Mouse (Mus musculus) ES-Bruce4 (cell line): ENCODE results near the gene Btbd2. TPM values are rescaled to one million over a fixed set of nuclear protein-coding genes. Genes with fewer than 3 reads are reported as not detected.

Experiments used
- H3K27ac ChIP-seq: 2 replicates; pipeline ENCODE4 v1.5.1; 2012; ENCODE audit warnings: low read length, inconsistent platforms; ENCODE audit not compliant: insufficient read depth
- H3K27me3 ChIP-seq: 2 replicates; pipeline ENCODE4 v1.6.1; 2012; ENCODE audit warnings: mild to moderate bottlenecking, low read length, inconsistent platforms; ENCODE audit not compliant: control insufficient read depth, poor library complexity, insufficient read depth, severe bottlenecking
- H3K36me3 ChIP-seq: 2 replicates; pipeline ENCODE4 v1.6.1; 2012; ENCODE audit warnings: inconsistent platforms, mild to moderate bottlenecking, low read length, moderate library complexity; ENCODE audit not compliant: control insufficient read depth, poor library complexity, insufficient read depth, severe bottlenecking
- H3K4me1 ChIP-seq: one replicate; pipeline ENCODE4 v1.8.1; 2011; ENCODE audit warnings: low read length; ENCODE audit not compliant: control insufficient read depth, insufficient read depth
- H3K4me3 ChIP-seq: 2 replicates; pipeline ENCODE4 v1.5.1; 2011; ENCODE audit warnings: low read depth, mild to moderate bottlenecking, low read length
- H3K9ac ChIP-seq: 2 replicates; pipeline ENCODE4 v1.6.1; 2012; ENCODE audit warnings: low read depth, mild to moderate bottlenecking, inconsistent platforms; ENCODE audit not compliant: poor library complexity, severe bottlenecking
- H3K9me3 ChIP-seq: replicated peaks from 2 replicates; pipeline ENCODE4 v1.6.1; 2012; ENCODE audit warnings: mild to moderate bottlenecking, low read length, inconsistent platforms; ENCODE audit not compliant: control insufficient read depth, poor library complexity, insufficient read depth, severe bottlenecking
- CTCF ChIP-seq: IDR thresholded peaks from one replicate; pipeline ENCODE4 v1.8.1; 2011; ENCODE audit warnings: low read depth, low read length
- EP300 ChIP-seq: IDR thresholded peaks from 2 replicates; pipeline ENCODE4 v1.6.1; 2011; ENCODE audit warnings: low read depth, low read length; ENCODE audit not compliant: insufficient read depth
- POLR2A ChIP-seq: IDR thresholded peaks from one replicate; pipeline ENCODE4 v1.8.1; 2011; ENCODE audit warnings: low read length; ENCODE audit not compliant: insufficient read depth
- polyA plus RNA-seq: library from polyadenylated mRNA; stranded (reverse); fragments of >200 nt; gene quantifications from 2 replicates; pipeline ENCODE4 v1.2.4, GENCODE M21; 2011; ENCODE audit warnings: low read depth; ENCODE audit not compliant: missing spikeins, insufficient read depth, insufficient read length

Gene Btbd2
- polyA plus RNA-seq, 1 experiment: 47.1 TPM

DNA sequence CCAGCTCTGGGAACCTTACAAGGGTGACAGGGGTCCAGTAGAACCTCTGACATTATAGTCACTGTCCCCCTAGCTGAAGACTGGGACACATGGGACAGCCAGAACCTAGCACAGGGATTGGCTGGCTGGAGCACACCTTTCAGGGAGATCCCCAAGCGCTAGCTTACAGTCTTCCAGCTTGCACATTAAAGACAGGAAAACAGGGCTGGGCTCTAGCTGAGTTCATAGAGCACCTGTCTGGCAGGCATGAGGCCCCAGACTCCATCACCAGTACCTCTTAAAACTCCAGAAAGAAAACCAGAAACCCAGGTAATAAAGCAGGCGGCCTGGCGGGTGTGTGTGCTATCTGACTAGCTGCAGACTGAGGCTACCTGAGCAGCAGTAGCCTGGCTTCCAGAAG, 16.8 kb upstream of the Btbd2 start:
- H3K9ac ChIP-seq: no peak overlapping the region

DNA sequence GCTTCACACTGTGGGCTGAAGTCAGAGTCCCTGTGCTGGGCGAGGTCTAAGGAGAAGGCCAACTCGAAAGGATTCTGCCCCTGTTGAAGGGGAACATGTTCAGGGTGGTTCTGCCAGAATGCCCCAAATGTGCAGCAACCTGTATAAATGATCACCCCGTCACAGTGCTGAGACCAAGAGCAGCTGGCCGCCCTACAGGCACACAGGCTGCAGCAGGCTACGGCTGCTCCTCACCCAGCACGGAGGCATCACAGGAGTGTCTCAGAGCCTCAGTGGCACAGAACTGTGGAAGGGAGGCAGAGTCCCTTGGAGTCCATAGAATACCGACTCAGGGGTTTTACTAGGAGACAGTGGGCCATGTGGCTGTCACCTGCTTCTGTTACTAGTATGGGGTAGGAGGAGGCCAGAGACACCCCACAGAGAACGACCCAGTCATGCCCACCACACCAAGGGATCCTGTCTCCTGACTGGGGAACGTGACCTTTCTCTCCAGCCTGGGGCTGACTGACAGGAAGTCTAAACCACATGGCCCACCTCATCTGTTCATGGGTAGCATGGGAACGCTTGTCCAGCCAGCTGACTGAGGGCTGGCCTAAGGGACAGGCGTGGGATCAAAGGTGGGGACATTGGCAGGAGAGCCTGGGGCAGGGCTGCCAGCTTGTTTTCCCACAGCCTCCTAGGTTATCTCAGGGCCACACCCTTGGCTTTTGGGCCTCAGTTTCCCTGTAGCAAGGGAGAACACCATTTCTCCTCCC, 15.2 kb upstream of the Btbd2 start:
- Histone ChIP-seq H3K27me3 (no peaks in the 10 kb centered on the region), H3K9me3 (no peaks in the 10 kb centered on the region), H3K4me1 (no peaks in the 10 kb centered on the region), H3K4me3 (no peak overlapping the region), H3K27ac (no peak overlapping the region), H3K36me3 (peaks cover 21% of the 10 kb centered on the region), H3K9ac (no peak overlapping the region)
- no peak for TF ChIP-seq POLR2A
- no peak for TF ChIP-seq EP300
- no peak for TF ChIP-seq CTCF

More for the DNA sequence above, 16.8 kb upstream of the Btbd2 start:
- H3K4me3 ChIP-seq: no peak overlapping the region
- H3K36me3 ChIP-seq: peaks cover 10% of the 10 kb centered on the region
- H3K27me3 ChIP-seq: no peaks in the 10 kb centered on the region
- no peak overlapping the region for H3K27ac ChIP-seq
- H3K4me1 ChIP-seq: no peaks in the 10 kb centered on the region
- TF ChIP-seq POLR2A (no peak), EP300 (no peak), CTCF (no peak)
- no peaks in the 10 kb centered on the region for H3K9me3 ChIP-seq

DNA sequence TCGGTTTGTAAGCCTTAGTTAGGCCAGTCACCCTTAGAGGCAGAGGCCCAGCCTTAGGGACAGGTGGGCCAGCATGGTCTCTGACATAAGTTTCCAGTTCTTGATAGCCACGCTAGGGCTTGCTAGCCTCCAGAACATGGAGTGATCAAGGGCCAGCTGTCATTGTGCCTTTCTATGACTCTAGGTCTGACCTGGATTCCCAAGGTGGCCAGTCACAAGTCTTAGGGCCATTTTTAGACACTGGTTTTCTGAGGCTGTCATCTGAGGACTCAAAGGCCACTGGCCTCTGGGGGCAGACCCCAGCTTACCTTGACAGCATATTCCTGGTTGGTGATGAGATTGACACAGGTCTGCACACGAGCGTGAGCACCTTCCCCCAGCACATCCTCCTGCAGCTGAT, 14.4 kb upstream of the Btbd2 start:
- no peaks in the 10 kb centered on the region for H3K4me1 ChIP-seq
- no peak overlapping the region for H3K4me3 ChIP-seq
- no peaks in the 10 kb centered on the region for H3K9me3 ChIP-seq
- TF ChIP-seq EP300: no peak
- TF ChIP-seq CTCF: no peak
- no peak for TF ChIP-seq POLR2A
- no peak overlapping the region for H3K9ac ChIP-seq
- no peak overlapping the region for H3K27ac ChIP-seq
- no peaks in the 10 kb centered on the region for H3K27me3 ChIP-seq
- peaks cover 21% of the 10 kb centered on the region for H3K36me3 ChIP-seq

DNA sequence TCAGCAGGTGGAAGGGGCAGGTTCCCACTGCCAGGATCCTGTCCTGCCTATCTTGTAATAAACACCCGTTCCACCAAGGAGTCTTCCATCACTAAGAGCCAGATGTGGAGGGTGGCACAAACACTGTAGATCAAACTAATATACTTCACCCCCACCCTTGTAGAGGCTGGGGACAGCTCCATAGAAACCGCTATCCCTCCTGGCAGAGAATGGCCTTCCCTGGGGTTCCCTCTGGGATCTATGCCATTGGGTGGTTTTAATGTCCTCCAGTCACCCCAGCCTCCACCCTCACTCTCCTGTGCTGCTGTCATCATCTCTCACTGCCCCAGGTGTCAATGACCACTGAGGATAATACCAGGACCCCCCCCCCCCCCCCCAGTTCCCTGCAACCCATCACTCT, 13.7 kb upstream of the Btbd2 start:
- Histone ChIP-seq H3K36me3 (peaks cover 21% of the 10 kb centered on the region), H3K4me1 (no peaks in the 10 kb centered on the region), H3K27me3 (no peaks in the 10 kb centered on the region), H3K27ac (no peak overlapping the region), H3K4me3 (no peak overlapping the region), H3K9ac (no peak overlapping the region), H3K9me3 (no peaks in the 10 kb centered on the region)
- TF ChIP-seq EP300 (no peak), POLR2A (no peak), CTCF (no peak)

DNA sequence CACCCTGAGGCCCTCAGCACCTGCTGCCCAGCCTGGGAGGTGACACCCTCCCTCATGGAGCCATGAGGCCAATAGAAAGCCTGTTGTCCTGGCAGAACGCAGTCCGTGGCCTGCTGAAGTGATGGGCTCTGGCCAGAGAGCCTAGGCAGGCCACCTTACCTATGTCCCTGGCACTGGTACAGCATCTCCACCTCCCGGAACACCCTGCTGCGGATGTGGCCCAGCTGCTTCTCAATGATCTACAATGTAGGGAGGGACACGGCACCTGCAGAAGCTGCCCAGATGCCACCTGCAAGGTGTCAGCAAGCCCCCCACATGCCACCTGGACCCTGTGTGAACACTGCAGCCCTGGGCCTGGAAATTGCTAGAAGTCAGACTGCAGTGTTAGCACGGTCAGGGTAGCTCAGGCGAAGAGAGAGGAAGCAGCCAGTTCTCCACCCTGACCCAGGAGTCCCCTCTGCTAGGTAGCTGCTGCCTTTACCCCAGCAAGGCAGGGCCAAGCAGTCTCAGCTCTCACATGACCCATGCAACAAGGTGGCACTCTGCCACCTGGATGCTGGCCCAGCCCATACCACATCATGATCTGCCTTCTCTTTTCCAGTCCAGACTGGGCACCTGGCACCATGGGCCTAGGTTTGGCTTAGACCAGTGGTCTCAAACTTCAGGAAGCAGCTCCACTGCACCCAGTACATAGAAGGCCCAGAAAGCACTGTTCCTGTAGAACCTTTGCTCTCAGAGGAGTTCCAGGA, 13.0 kb upstream of the Btbd2 start:
- H3K27me3 ChIP-seq: no peaks in the 10 kb centered on the region
- H3K4me3 ChIP-seq: no peak overlapping the region
- H3K4me1 ChIP-seq: no peaks in the 10 kb centered on the region
- H3K9me3 ChIP-seq: no peaks in the 10 kb centered on the region
- no peak overlapping the region for H3K27ac ChIP-seq
- H3K36me3 ChIP-seq: peaks cover 21% of the 10 kb centered on the region
- no peak overlapping the region for H3K9ac ChIP-seq
- no peak for TF ChIP-seq EP300
- no peak for TF ChIP-seq CTCF
- no peak for TF ChIP-seq POLR2A

DNA sequence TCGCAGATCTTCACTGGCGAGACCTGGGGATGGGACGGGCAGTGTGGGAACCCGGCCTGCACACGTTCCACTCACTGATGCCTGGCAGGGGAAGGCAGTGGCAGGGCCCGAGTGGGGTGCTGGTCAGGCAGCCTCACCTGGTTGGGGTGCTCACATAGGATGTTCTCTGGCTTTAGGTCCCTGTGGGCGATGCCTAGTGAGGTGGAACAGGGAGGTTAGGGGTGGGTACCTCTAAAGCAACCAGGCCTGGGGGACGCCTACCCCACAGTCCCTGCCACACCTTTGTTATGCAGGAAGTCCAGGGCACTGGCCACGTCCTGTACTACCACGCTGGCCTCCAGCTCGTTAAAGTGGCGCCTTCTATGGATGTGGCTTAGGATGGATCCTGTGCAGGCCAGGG, 12.1 kb upstream of the Btbd2 start:
- Histone ChIP-seq H3K9me3 (no peaks in the 10 kb centered on the region), H3K4me1 (peaks cover 1% of the 10 kb centered on the region), H3K4me3 (no peak overlapping the region), H3K27me3 (no peaks in the 10 kb centered on the region), H3K27ac (no peak overlapping the region), H3K9ac (no peak overlapping the region), H3K36me3 (peaks cover 21% of the 10 kb centered on the region)
- TF ChIP-seq EP300 (no peak), POLR2A (no peak), CTCF (no peak)
